Mouse (Mus musculus) intestine, embryonic 14.5 days (tissue): ENCODE measurements around the gene Wfdc11. TPM values are rescaled to one million over a fixed set of nuclear protein-coding genes. Genes with fewer than 3 reads are reported as not detected.

Experiments
- ATAC-seq: fragments of 200-750 bp; cut with Nextera tagmentation; replicated peaks from 2 replicates; pipeline ENCODE4 v1.8.0; 2017; ENCODE audit warnings: low read depth, moderate number of reproducible peaks, moderate TSS enrichment, moderate library complexity; ENCODE audit not compliant: low FRiP score, low TSS enrichment
- DNase-seq: peaks from one replicate; pipeline ENCODE4 v3.0.0-alpha.2; 2018; ENCODE audit warnings: low spot score
- H3K27ac ChIP-seq: fragments of 300-500 bp; sonication (generic); 2 replicates; pipeline ENCODE4 v1.5.1; 2014; ENCODE audit warnings: low read depth, mild to moderate bottlenecking, control low read depth
- H3K27me3 ChIP-seq: fragments of 300-500 bp; sonication (generic); replicated peaks from 2 replicates; pipeline ENCODE4 v1.6.1; 2014; ENCODE audit warnings: low read length, control low read depth; ENCODE audit not compliant: control insufficient read depth, insufficient read depth
- H3K36me3 ChIP-seq: fragments of 300-500 bp; sonication (generic); 2 replicates; pipeline ENCODE4 v1.6.1; 2014; ENCODE audit warnings: low read length, control low read depth; ENCODE audit not compliant: control insufficient read depth, insufficient read depth
- H3K4me1 ChIP-seq: fragments of 300-500 bp; sonication (generic); replicated peaks from 2 replicates; pipeline ENCODE4 v1.6.1; 2014; ENCODE audit warnings: low read length, control low read depth, mixed read lengths; ENCODE audit not compliant: control insufficient read depth, insufficient read depth
- H3K4me2 ChIP-seq: fragments of 300-500 bp; sonication (generic); 2 replicates; pipeline ENCODE4 v1.6.1; 2014; ENCODE audit warnings: low read length
- H3K4me3 ChIP-seq: fragments of 300-500 bp; sonication (generic); 2 replicates; pipeline ENCODE4 v1.5.1; 2014; ENCODE audit warnings: low read depth, low read length, control low read depth, mixed read lengths
- H3K9ac ChIP-seq: fragments of 300-500 bp; sonication (generic); 2 replicates; pipeline ENCODE4 v1.6.1; 2014; ENCODE audit warnings: mild to moderate bottlenecking, low read length
- H3K9me3 ChIP-seq: fragments of 300-500 bp; sonication (generic); 2 replicates; pipeline ENCODE4 v1.6.1; 2016; ENCODE audit warnings: low read length, control low read depth; ENCODE audit not compliant: control insufficient read depth
- WGBS: fragments of 180-500 bp; shearing (Covaris S2); extraction: QIAGEN DNeasy Blood & Tissue Kit; methylation state at CpG from one replicate; pipeline ENCODE4 v1.1.7; 2014; 5-methylcytosine and 5-hydroxymethylcytosine counted together
- polyA plus RNA-seq: library from polyadenylated mRNA; unstranded; fragments of >200 nt; fragmentation: Nextera tagmentation; extraction: Ambion mirVana; gene quantifications from 2 replicates; pipeline ENCODE4 v1.2.1, GENCODE M21; 2014

The Wfdc11 gene
- polyA plus RNA-seq, 1 experiment from 2014 or later: not detected

DNA sequence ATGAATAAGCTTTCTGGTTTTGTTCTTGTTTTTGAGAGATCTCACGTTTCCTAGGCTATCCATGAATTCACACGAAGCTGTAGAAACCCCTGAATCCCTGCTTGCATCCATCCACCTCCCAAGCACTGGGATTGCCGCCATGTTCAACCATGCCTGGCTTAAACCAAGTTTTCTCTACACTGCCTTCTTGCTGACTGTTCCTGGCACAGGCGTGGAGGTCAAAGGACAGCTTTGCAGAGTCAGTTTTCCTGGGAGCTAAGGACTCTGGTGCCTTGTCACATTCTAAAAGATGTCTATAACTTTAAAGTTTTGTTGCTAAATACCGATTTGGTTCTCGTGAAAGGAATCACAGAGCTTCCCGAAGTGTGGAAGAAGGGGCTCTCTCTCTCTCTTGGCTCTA is 9.0 kb downstream of the Wfdc11 start:
- no peaks in the 10 kb centered on the region for H3K36me3 ChIP-seq
- ATAC-seq: no peak
- WGBS: 89% methylated on average over 7 of the region's 7 CpGs

GRCm38 (mm10) chr2:164656483-164656882 is 17.4 kb downstream of the Wfdc11 start, which contains the start of gene Wfdc9:
Gene Wfdc9, minus strand, starts transcription at chr2:164656583.
- no peaks in the 10 kb centered on the region for H3K27me3 ChIP-seq
- H3K27ac ChIP-seq: no peak within 1 kb of the TSS
- ATAC-seq (no peak), DNase-seq (no peak)
- no peak within 1 kb of the TSS for H3K4me2 ChIP-seq
- no peak within 1 kb of the TSS for H3K4me3 ChIP-seq
- H3K9me3 ChIP-seq: no peaks in the 10 kb centered on the region
- H3K36me3 ChIP-seq: no peaks in the 10 kb centered on the region
- no peaks in the 10 kb centered on the region for H3K4me1 ChIP-seq
- WGBS: 85% methylated on average over 9 of the region's 9 CpGs
- H3K9ac ChIP-seq: no peak within 1 kb of the TSS

More for the DNA sequence above, 9.0 kb downstream of the Wfdc11 start:
- Histone ChIP-seq H3K27me3 (no peaks in the 10 kb centered on the region), H3K4me2 (no peak overlapping the region), H3K9me3 (no peaks in the 10 kb centered on the region), H3K27ac (no peak overlapping the region), H3K4me1 (no peaks in the 10 kb centered on the region), H3K9ac (no peak overlapping the region), H3K4me3 (no peak overlapping the region)
- DNase-seq: no peak

GRCm38 (mm10) chr2:164655858-164656257 is 18.0 kb downstream of the Wfdc11 start, which contains the start of gene Wfdc10:
Gene Wfdc10, plus strand, starts transcription at chr2:164656046.
- WGBS: 11% methylated on average over 11 of the region's 11 CpGs
- peak; percentile 67 for DNase-seq
- H3K4me2 ChIP-seq: no peak within 1 kb of the TSS

GRCm38 (mm10) chr2:164641881-164642673 is 31.8 kb downstream of the Wfdc11 start:
- Histone ChIP-seq H3K9ac (no peak overlapping the region), H3K4me3 (no peak overlapping the region), H3K9me3 (no peaks in the 10 kb centered on the region), H3K27me3 (no peaks in the 10 kb centered on the region), H3K4me1 (no peaks in the 10 kb centered on the region), H3K4me2 (no peak overlapping the region), H3K27ac (no peak overlapping the region), H3K36me3 (no peaks in the 10 kb centered on the region)
- DNase-seq (no peak), ATAC-seq (no peak)
- WGBS: 77% methylated on average over 13 of the region's 13 CpGs

More at GRCm38 (mm10) chr2:164655858-164656257, 18.0 kb downstream of the Wfdc11 start, which contains the start of gene Wfdc10:
- no peaks in the 10 kb centered on the region for H3K9me3 ChIP-seq
- no peaks in the 10 kb centered on the region for H3K27me3 ChIP-seq
- no peaks in the 10 kb centered on the region for H3K4me1 ChIP-seq
- H3K27ac ChIP-seq: no peak within 1 kb of the TSS
- H3K4me3 ChIP-seq: no peak within 1 kb of the TSS
- ATAC-seq: no peak
- H3K9ac ChIP-seq: no peak within 1 kb of the TSS
- no peaks in the 10 kb centered on the region for H3K36me3 ChIP-seq

DNA sequence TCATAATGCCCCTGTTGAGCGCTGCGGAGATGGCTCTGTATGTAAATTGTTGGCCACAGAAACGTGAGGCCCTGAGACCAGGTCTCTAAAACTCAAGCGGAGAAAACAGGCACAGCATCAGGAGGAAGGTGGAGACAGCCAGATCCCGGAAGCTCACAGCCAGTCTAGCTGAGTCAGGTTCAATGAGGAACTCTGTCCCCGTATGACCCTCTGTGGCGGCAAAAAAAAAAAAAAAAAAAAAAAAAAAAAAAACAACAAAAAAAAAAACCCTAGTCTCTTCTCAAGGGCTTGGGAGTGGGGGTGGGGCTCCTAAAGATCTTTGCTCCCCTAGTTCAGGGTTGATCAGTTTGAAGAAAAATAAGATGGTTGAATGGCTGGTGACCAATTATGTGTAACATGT is 32.8 kb downstream of the Wfdc11 start:
- DNase-seq: no peak
- WGBS: 67% methylated on average over 7 of the region's 7 CpGs
- Histone ChIP-seq H3K4me3 (no peak overlapping the region), H3K36me3 (no peaks in the 10 kb centered on the region), H3K9me3 (no peaks in the 10 kb centered on the region), H3K9ac (no peak overlapping the region), H3K27ac (no peak overlapping the region), H3K4me1 (no peaks in the 10 kb centered on the region), H3K27me3 (no peaks in the 10 kb centered on the region), H3K4me2 (no peak overlapping the region)
- ATAC-seq: no peak

DNA sequence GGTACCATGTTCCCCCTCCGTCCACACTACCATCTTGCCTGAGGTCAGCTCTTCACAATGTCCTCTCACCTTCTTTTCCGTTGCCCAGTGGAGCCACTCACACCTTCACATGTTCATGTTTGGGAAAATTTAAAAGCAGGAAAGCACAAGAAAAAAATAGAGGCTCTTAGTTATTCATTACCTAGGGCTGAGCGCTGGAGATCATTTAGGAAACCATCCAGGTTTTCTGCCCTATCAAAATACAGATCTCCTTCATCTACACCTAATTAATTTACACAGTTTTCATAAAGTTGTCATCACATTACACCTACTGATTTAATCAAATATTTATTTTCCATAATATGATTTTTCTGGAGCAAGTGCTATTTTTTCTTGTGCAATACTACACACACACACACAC is 35.2 kb downstream of the Wfdc11 start, which contains the start of gene Wfdc16:
Gene Wfdc16, minus strand, starts transcription at position 101 of the 400 bp plus-strand sequence.
- no peak for ATAC-seq
- WGBS: 84% methylated on average over 3 of the region's 3 CpGs
- no peak within 1 kb of the TSS for H3K9ac ChIP-seq

DNA sequence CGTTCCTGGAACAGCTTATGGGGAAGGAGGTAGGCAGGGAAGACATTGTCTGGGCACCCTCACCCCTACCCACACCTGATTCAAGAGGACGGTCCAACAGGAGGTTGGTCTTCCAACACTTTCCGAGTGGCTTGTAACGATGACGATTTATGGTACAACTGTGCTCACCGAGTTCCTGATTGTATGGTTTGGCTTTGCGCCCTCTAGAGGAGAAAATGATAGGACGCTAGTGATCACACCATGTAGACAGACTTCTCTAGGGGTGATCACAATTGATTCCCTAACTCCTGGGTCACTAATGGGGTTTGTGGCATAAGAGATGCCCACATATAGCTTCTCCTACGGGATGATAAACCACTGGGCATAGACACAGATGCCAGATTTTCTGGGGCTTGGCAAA is 38.6 kb downstream of the Wfdc11 start:
- Histone ChIP-seq H3K27ac (no peak overlapping the region), H3K4me3 (no peak overlapping the region), H3K9ac (no peak overlapping the region), H3K4me2 (no peak overlapping the region), H3K9me3 (no peaks in the 10 kb centered on the region), H3K36me3 (no peaks in the 10 kb centered on the region), H3K27me3 (no peaks in the 10 kb centered on the region), H3K4me1 (no peaks in the 10 kb centered on the region)
- DNase-seq: no peak
- 77% methylated on average over 9 of the region's 9 CpGs for WGBS
- ATAC-seq: no peak

More for the DNA sequence above, 35.2 kb downstream of the Wfdc11 start, which contains the start of gene Wfdc16:
- Histone ChIP-seq H3K4me2 (no peak within 1 kb of the TSS), H3K9me3 (no peaks in the 10 kb centered on the region), H3K27me3 (no peaks in the 10 kb centered on the region), H3K36me3 (no peaks in the 10 kb centered on the region), H3K4me1 (no peaks in the 10 kb centered on the region), H3K27ac (no peak within 1 kb of the TSS), H3K4me3 (no peak within 1 kb of the TSS)
- no peak for DNase-seq

- Histone ChIP-seq H3K27ac (no peak overlapping the region), H3K4me3 (no peak overlapping the region), H3K4me1 (no peaks in the 10 kb centered on the region), H3K9ac (no peak overlapping the region), H3K36me3 (no peaks in the 10 kb centered on the region), H3K9me3 (no peaks in the 10 kb centered on the region), H3K27me3 (no peaks in the 10 kb centered on the region), H3K4me2 (no peak overlapping the region)
- DNase-seq: no peak
- 74% methylated on average over 4 of the region's 4 CpGs for WGBS
- ATAC-seq: no peak
Measured at GRCm38 (mm10) chr2:164621775-164622174, 52.1 kb downstream of the Wfdc11 start.

DNA sequence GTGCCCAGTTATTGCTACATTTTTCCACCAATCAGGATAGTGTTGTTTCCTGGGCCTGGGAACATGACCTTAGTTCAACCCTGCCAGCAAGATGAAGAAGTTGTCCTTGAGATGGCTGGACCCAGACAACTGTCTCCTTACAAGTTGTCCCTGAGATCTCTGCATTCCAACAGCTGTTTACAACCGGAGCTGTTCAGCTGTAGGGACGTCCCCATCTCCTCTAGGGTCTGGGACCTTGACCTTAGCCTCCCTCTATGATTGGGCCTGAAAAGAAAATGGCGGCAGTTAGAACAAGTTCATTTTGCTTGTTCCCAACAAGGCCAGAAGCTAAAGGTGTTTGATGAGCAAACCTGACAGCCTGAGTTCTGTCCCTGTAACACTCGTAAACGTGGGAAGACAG is 54.8 kb downstream of the Wfdc11 start:
- Histone ChIP-seq H3K27me3 (no peaks in the 10 kb centered on the region), H3K36me3 (no peaks in the 10 kb centered on the region), H3K4me3 (no peak overlapping the region), H3K4me1 (no peaks in the 10 kb centered on the region), H3K9ac (no peak overlapping the region), H3K9me3 (no peaks in the 10 kb centered on the region), H3K4me2 (no peak overlapping the region), H3K27ac (no peak overlapping the region)
- WGBS: 72% methylated on average over 5 of the region's 5 CpGs
- ATAC-seq (no peak), DNase-seq (no peak)
